Mouse (Mus musculus): ENCODE results near the gene Fubp1.

The Fubp1 gene

GRCm38 (mm10) chr3:152275008-152275407 is 64.8 kb downstream of the Fubp1 start:
- no peak for DNase-seq (ENCODE audit: low spot score in 2 of 2)

DNA sequence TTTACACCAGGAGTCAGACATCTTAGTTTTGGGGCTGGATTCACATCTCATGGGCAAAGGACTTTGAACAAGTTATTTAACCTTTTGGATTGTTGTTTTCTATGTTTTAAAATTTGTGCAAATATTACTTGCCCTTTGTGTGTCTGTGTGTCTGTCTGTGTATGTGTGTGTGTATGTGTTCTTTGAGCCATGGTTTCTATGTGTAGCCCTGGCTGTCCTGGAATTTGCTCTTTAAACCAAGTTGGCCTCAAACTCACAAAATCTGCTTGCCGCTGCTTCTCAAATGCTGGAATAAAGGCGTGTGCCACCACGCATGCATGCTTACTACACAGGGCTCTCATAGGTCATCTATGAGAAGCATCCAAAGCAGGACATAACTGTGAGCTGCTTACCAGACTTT is 66.7 kb downstream of the Fubp1 start:
- DNase-seq (ENCODE audit: low spot score in 2 of 2): no peak

- no peak for DNase-seq (ENCODE audit: low spot score in 2 of 2)
These were observed 67.7 kb downstream of the Fubp1 start for GRCm38 (mm10) chr3:152277912-152278311.

- DNase-seq (ENCODE audit: low spot score in 2 of 2): no peak
These were observed 68.2 kb downstream of the Fubp1 start for GRCm38 (mm10) chr3:152278431-152278830.

- DNase-seq (ENCODE audit: low spot score in 2 of 2): no peak
These were observed 71.9 kb downstream of the Fubp1 start for GRCm38 (mm10) chr3:152282126-152282525.

DNA sequence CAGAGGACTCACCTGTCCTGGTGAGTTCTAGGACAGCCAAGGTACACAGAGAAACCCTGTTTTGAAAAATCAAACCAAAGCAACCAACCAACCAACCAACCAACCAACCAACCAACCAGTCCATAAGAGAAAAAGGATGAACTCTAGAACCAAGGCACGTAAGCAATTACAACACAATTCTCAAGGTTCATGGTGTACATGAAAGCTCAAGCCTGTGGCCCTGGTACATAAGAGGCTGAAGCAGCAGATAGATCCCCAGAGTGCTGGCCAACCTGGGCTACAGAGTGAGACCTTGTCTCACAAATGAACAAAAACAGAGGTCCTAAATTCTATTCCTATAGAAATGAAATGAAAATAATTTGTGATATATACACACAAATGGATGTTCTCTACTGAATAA is 74.1 kb downstream of the Fubp1 start:
- DNase-seq (ENCODE audit: low spot score in 2 of 2): no peak

GRCm38 (mm10) chr3:152284759-152285158 is 74.5 kb downstream of the Fubp1 start:
- DNase-seq (ENCODE audit: low spot score in 2 of 2): no peak

All from right cerebral cortex, postnatal 36 days (tissue).